Mouse (Mus musculus): ENCODE results near the gene Cplx3.

DNA sequence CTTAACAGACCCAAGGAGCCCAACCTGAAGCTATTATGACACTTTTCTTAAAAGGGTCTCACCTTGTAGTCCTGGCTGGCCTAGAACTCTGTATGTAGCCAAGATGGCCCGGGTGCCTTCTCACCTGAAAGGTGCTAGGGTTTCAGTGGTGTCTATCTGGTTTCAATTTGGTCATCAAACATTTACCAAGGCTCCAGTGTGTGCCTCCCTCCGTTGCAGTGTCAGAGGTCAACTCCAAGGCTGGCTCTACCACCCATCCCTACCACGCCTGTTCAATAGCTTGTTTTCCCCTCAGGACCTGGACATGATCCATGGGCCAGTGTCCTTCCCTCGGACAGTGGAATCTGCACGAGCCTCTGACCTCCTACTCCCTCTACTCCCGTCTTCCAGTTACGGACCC is 18.2 kb upstream of the Cplx3 start:
- TF ChIP-seq CTCF (IDR thresholded peaks at IDR 0.05; ENCODE audit: control insufficient read depth, insufficient read depth, low read length) = no peak
- TF ChIP-seq POLR2A (IDR thresholded peaks at IDR 0.05; ENCODE audit: borderline replicate concordance, control insufficient read depth, low read depth, low read length) = no peak

Data from bone marrow, adult 2 months (tissue).